Mouse (Mus musculus) small intestine, adult 2 months (tissue): ENCODE measurements at regions not wholly inside any gene's neighbourhood (a gene's known extent, or its start where the extent isn't known, plus 50 kb on each side); places are given as distances from the start of the nearest gene placed in this dataset.

Source experiments
- CTCF ChIP-seq: fragments of 200-500 bp; IDR thresholded peaks from 2 replicates; pipeline ENCODE4 v1.5.1; 2012; ENCODE audit warnings: low read depth, mild to moderate bottlenecking, control low read depth, inconsistent platforms, low read length, moderate library complexity, mixed read lengths; ENCODE audit not compliant: insufficient replicate concordance, insufficient read length; ENCODE audit errors: extremely low read depth
- POLR2A ChIP-seq: fragments of 200-500 bp; IDR thresholded peaks from 2 replicates; pipeline ENCODE4 v1.6.1; 2012; ENCODE audit warnings: low read depth, mild to moderate bottlenecking, control low read depth, inconsistent platforms, low read length, moderate library complexity

DNA sequence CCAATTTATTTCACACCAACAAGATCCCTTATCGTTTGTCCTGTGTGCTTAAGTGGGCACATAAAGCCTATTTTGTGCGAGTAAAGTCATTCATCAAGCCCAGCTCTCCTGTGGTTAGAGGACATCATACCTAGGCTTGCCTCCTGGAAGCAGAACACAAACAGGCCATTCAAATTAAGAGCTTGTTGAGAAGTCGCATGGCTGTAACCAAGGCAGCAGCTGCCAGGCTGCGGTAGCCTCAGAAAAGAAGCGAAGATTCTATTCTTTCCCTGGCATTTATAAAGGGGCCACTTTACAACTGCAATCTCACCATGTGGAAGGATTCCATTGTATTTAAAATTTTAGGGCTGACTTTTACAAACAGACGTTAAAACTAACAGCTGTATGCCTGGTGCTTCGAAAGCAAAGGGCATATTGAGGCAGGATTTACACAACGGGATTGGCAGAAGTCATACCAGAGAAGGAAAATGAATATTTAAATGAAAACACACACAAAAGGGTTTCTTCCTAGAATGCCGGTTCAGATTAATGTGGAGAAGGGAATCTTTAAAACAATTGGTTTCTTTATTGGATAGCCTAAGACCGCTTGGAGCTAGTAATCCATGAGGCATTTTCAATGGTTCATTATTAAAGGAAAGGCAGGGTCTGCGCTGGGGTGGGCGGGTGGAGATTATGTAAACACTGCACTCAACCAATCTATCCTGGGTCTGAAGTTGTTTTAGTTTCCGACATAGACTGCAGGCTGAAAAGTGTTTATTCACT lies 366.6 kb downstream of the Sfmbt2 start:
- no peak for TF ChIP-seq CTCF
- no peak for TF ChIP-seq POLR2A
